Mouse (Mus musculus) gastrocnemius, adult 2 months (tissue): ENCODE results near the gene Rpl14. TPM values are rescaled to one million over a fixed set of nuclear protein-coding genes. Genes with fewer than 3 reads are reported as not detected.
A peak's percentile ranks its signal among the peaks of the same experiment; 100 is the strongest.

ENCODE experiments used
- DNase-seq: peaks from one replicate; pipeline ENCODE4 v3.0.0; 2022
- H3K27ac ChIP-seq: fragments of 200-600 bp; 2 replicates; pipeline ENCODE4 v1.8.1; 2022; ENCODE audit warnings: mild to moderate bottlenecking
- H3K4me3 ChIP-seq: fragments of 200-600 bp; 2 replicates; pipeline ENCODE4 v1.8.1; 2022; ENCODE audit warnings: mild to moderate bottlenecking, moderate library complexity
- CTCF ChIP-seq: fragments of 200-600 bp; IDR thresholded peaks from 2 replicates; pipeline ENCODE4 v1.8.1; 2022; ENCODE audit warnings: antibody characterized with exemption, mild to moderate bottlenecking, moderate library complexity
- intact Hi-C: fragments of 180-260 bp; cut with DNase I; formaldehyde crosslinking; loops from one replicate; pipeline ENCODE4 v1.15.1; 2025
- total RNA-seq, 2 experiments: library from RNA; stranded (reverse); gene quantifications; 2 replicates each; pipeline ENCODE4 v1.2.3; 2021

Rpl14 gene
- total RNA-seq, 2 experiments from 2014 or later = 290 to 372 TPM

DNA sequence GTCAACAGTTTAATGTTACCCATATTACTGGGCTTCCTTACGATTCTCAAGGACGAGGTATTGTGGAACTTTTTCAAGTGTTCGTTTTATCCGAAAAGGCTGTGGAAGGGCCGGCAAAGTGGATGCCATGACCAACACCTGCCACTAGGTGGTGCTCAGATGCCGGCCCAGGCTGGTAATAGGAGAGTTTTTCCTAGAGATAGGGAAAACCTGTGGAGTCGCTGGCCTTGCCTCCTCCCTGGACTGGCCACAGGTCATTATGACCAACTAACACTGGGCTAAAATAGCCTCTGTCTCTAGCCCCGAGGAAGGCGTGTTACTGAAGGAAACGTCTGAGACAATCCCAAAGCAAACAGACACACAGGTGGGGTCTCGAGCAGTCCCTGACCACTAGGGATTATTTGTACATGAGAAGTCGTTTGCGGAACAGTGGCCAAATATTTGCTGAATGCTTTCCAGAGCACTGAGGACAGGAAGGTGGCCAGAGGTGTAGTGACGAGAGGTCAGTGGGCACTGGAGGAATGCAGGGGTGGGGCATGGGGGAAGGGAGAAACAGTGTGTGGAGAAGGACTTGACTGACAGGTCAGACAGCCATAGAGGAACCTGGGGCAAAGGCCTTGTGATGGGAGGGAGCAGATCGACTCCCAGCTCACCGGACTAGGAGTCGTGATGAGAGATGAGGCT is 30.4 kb downstream of the Rpl14 start:
- DNase-seq = peak; percentile 78
- H3K27ac ChIP-seq = peak overlapping the region; percentile 10
- intact Hi-C loops = loop anchor here (1.0 to 5.0 kb wide), 5 partner anchors 90 to 641 kb away; no protein-coding TSS in a partner anchor
- H3K4me3 ChIP-seq = peak overlapping the region; percentile 15
- TF ChIP-seq CTCF = peak; percentile 98

DNA sequence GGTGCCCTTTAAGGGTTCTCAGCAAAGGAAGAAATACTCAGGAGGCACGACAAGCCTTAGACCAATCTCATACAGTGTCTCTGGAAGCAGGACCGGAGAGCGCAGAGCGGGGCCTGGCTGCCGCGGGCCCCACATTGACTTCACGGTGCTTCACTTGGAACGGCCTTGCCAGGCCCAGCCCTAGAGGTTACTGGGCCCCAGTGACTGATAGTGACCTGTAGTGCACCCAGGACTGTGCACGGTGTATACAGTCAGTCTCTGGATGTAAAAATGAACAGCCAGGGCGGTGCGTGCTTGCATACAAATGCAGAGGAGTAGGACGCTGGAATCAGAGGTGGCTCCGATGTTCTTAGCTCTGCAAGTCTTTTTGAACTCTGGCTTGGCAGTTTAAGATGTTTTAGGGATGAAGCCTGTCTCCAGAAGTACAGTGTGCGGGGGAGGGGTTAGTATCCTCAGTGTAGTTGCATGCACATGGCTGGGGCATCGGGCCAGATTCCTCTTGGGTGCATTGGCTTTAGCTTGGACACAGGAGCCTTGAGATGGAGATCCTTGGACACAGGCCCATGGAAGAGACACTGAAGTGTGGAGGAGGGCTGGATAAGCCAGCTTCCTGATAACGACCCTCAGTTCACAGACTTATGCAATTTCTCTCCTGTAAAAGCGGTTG is 31.1 kb downstream of the Rpl14 start:
- H3K4me3 ChIP-seq = peak overlapping the region; percentile 25; the same call in 1 of the 2 replicates
- peak; percentile 40 for DNase-seq
- no peak for TF ChIP-seq CTCF
- H3K27ac ChIP-seq = peak overlapping the region; percentile 10
- intact Hi-C loops = loop anchor here (1.0 to 5.0 kb wide), 4 partner anchors 89 to 640 kb away; no protein-coding TSS in a partner anchor

DNA sequence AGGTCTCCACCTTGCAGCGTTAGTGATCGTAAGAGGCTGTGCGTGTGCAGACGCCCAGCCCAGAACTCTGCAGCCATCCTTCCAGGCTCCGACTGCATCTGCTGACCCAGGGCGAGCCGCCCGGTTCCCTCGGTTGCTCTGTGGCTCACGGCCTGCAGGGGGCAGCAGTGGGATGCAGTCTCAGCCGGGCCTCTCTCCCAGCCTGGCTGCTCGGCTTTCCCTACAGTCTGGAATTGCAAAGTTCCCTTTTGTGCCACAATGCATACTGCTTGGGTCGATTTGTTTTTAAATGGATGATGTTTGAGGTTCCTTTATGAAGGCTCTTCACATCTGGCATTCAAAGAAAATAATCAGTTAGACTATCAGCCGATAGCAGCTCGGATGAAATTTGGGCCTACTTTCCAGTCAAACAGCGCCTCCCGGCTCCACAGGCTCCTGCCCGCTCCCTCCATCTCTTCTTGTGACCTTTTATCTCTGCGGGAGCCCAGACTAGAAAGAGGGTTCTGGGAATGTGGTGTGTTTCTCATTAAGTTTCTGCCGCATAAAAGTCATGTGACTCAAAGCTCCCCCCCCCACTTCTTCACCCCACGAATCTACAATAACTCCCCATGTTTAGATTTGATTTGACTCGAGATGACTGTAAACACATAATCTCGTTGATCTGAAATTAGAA is 31.7 kb downstream of the Rpl14 start:
- TF ChIP-seq CTCF = peak; percentile 98
- DNase-seq = peak; percentile 90
- H3K4me3 ChIP-seq = peak overlapping the region; percentile 25; the same call in 1 of the 2 replicates
- H3K27ac ChIP-seq = peak overlapping the region; percentile 62
- intact Hi-C loops = loop anchor here (1.0 to 5.0 kb wide), 4 partner anchors 88 to 639 kb away; no protein-coding TSS in a partner anchor

DNA sequence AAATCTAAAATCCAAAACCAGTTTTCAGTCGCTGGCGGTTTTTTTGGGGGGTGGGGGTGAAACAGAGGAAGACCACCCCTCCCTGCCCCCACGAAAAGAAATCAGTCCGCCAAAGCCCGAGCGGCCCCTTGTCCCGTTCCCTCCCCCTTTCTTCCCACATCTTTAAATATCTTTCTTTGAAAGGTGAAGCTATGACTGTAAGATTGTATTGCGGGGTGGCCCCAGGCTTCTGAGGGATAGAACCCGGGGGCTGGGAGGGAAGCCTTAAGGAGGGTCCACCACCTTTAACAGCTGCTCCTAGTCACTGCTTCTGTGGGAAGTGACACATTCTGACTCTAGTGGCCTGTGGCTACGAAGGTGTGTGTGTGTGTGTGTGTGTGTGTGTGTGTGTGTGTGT is 32.3 kb downstream of the Rpl14 start:
- TF ChIP-seq CTCF = no peak
- no peak overlapping the region for H3K27ac ChIP-seq
- no peak for DNase-seq
- intact Hi-C loops = loop anchor here (5.0 kb wide), 3 partner anchors 334 to 639 kb away; no protein-coding TSS in a partner anchor
- no peak overlapping the region for H3K4me3 ChIP-seq

DNA sequence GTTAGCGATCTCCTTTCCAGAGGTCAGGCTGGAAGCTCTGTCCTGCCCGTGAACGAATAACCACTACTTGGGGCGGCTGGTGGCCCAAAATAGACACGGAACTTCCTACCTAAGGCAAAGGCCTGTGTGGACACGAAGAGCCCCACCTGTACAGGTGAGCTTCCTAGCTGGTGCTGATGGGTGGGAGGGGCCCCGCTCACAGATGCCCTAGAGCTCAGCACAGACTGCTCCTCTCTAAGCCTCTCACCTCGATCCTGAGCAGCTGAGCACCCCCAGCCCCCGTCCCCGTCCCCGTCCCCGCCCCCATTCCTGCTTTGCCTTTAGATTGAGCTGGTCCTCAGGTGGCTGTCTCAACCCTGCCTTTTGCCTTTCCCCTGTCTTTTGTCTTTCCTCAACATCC is 32.7 kb downstream of the Rpl14 start:
- H3K4me3 ChIP-seq = no peak overlapping the region
- no peak overlapping the region for H3K27ac ChIP-seq
- DNase-seq = no peak
- no peak for TF ChIP-seq CTCF
- intact Hi-C loops = loop anchor here (5.0 kb wide), 3 partner anchors 333 to 638 kb away; no protein-coding TSS in a partner anchor

DNA sequence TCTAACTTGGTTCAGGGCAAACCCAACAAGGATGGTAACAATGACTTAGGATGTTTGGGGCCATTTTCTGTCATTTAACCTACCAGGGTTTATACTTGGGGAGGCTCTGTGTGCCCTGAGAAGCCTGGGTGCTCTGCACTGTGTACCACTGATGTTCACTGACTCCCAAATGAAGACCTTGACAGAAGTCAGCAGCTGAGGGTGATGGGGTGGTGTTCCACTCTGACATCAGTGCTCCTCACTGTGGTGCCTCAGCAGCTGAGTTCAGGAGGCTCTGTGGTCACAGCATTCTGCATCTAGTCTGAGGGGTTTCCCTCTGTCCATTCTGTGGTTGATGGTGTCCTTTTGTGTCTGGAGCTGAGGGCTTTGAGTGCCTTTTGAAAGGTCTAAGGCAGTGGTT is 39.8 kb downstream of the Rpl14 start:
- TF ChIP-seq CTCF = no peak
- DNase-seq = no peak
- no peak overlapping the region for H3K27ac ChIP-seq
- no peak overlapping the region for H3K4me3 ChIP-seq
- intact Hi-C loops = no loop called here

DNA sequence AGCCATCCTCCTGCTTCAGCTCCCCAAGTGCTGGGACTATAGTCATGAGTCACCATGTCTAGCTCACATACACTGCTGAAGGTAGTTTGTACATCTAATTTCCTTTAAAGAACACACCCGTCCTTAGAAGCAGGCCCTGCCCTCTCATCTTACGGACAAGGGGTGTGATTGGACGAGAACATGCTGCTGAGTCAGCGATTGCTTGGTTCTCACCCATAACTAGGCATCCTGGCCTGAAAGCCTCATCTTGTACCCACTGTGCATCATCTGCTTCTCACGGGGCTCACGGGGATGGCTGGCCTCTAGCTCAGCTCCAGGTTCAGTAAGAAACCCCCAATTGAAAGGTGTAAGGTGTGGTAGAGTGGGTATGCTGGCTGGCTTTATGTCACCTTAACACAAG is 42.8 kb downstream of the Rpl14 start:
- Histone ChIP-seq H3K27ac (no peak overlapping the region), H3K4me3 (no peak overlapping the region)
- no peak for TF ChIP-seq CTCF
- DNase-seq = no peak
- intact Hi-C loops = no loop called here

DNA sequence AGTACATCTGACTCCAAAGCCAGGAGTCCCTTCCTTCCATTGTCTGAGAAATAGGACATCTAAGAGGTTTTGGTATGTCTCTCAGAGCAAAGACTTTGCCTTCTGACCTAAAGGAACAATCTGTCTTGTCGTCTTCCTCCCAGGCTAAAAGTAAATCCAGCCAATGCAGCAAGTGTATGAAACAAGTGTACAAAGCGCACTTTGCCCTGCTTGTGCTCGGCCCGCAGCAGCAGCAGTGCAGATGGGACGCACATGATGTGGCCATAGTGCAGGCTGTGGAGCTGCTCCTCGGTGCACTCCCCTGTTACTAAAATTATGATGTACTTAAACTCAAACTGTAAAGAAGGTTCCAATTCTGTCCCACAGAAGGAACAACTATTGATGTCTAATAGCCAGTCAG is 46.9 kb downstream of the Rpl14 start:
- TF ChIP-seq CTCF = no peak
- no peak for DNase-seq
- intact Hi-C loops = no loop called here
- Histone ChIP-seq H3K4me3 (no peak overlapping the region), H3K27ac (no peak overlapping the region)

DNA sequence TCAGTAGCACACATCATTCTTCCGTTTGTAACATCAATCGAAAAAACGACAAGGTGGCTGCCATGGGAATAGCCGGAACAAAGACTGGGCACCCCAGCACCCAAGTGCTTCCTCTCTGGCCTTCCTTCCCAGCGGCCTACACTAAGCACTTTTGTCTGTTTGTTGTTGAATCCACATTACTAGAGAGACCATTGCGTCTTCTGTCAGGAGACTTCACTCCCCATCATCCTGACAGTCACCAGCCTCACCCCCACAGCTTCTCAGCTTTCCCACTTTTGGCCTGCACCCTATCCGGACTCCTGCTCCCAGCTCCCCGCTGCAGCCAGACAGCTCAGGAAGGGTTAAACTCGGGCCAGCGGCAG is 48.1 kb downstream of the Rpl14 start:
- TF ChIP-seq CTCF = no peak

DNA sequence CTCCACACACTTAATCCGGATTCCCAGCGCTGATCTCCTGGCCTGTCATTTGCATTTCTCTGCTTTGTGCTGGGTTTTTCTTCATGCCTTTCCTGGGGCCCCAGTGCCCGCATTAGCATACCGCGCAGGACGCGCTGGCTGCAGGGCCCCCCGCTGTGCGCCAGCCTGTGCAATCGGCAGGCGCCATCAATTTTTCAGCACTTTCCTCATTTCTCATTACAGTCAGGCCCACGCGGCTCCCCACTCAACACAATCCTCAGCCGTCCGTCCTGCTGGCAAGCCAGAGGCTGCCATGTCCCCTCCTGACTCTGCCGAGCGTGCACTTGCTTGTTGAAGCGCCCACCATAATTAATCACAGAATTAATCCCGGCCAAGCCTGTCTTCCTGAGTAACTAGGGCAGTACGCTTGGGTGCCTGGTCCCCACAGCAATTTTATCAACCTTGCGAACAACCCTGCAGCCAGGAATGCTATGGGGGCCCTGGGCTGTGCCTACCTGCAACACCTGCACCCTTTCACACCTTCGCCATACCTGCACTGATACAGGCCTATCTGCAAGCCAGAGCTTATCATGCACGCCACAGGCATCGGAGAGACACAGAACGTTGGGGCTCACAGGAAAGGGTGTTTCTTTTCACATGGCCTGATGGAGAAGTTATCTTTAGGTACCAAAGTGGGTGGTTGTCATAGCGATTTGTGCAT is 48.6 kb downstream of the Rpl14 start:
- no peak overlapping the region for H3K27ac ChIP-seq
- DNase-seq = no peak
- TF ChIP-seq CTCF = no peak
- no peak overlapping the region for H3K4me3 ChIP-seq
- intact Hi-C loops = no loop called here

More for the DNA sequence above, 48.1 kb downstream of the Rpl14 start:
- no peak overlapping the region for H3K4me3 ChIP-seq
- intact Hi-C loops = no loop called here
- no peak for DNase-seq
- H3K27ac ChIP-seq = no peak overlapping the region

DNA sequence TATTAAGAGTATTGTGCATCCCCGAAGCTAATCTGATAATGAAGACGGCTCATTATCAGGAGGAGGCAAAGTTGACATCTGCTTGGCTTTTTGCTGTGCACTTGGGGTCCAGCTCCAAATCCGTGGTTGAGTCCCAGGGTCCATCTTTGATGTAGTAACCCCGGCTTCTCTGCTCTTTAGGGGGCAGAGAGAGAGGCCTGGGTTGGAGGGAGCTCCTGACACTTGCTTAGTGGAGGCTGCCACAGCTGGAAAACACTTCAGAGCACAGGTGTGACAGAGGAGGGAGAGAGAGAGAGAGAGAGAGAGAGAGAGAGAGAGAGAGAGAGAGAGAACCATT is 49.1 kb downstream of the Rpl14 start:
- Histone ChIP-seq H3K4me3 (no peak overlapping the region), H3K27ac (no peak overlapping the region)
- TF ChIP-seq CTCF = no peak
- DNase-seq = no peak
- intact Hi-C loops = no loop called here

Other genes starting within 250 kb of the Rpl14 start
- 10 to 100 TPM; 39.9 to 46.4 TPM for gene Eif1b, start 79.2 kb upstream of the Rpl14 start, total RNA-seq
- gene Entpd3, start 31.6 kb upstream of the Rpl14 start, total RNA-seq = not detected